Comparison of ENCODE assay signal across 14 mouse cellular contexts in the genomic region with DNA sequence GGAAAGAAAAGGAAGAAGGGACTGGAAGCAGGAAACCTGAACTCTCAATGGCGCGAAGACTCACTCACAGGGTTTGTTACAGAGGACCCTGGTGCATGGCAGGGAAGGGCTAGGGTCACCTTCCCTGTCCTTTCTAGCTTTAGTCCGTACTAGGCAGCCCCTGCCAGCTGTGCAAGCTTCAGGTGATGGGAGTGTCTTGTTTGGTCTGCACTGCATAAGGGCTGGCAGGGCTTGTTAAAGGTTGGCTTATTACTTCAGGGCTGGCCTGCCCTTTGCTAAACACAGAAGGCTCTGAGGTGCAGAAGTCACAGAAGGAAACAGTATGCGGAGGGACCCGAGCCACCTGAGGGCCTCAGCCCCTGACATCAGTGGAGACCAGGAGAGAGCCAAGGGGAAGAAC.
A peak's percentile ranks its signal among the peaks of the same experiment; 100 is the strongest.
DNase-seq lines count a peak whose midpoint lies in the region; ATAC-seq and TF ChIP-seq lines count a peak whose summit lies in the region.
"Had no signal": no experiment of that assay in that cellular context is flagged by ENCODE, and none has a peak within 500 bp of the region (broad histone marks: within the 10 kb centered on the region; RNA-seq: fewer than 3 reads in every experiment).

No protein-coding gene starts in this region.

- H3K4me2 ChIP-seq in limb, embryonic 14.5 days (replicated peaks; ENCODE audit: low read depth, low read length, severe bottlenecking) = no peak overlapping the region
- peak overlapping the region; percentile 17; the same call in 1 of the 2 replicates for H3K4me2 ChIP-seq in intestine, embryonic 16.5 days (ENCODE audit: low read depth, low read length)
- peak overlapping the region; percentile 33 for H3K4me2 ChIP-seq in myocyte (ENCODE audit: low read depth)
- H3K4me2 ChIP-seq: liver, embryonic 13.5 days had no signal

- H3K27me3 ChIP-seq in limb, embryonic 14.5 days (ENCODE audit: control insufficient read depth, insufficient read depth, low read length) = no peaks in the 10 kb centered on the region
- H3K27me3 ChIP-seq in limb, embryonic 10.5 days (ENCODE audit: low read depth, poor library complexity, severe bottlenecking) = no peaks in the 10 kb centered on the region
- no peaks in the 10 kb centered on the region for H3K27me3 ChIP-seq in intestine, embryonic 16.5 days (replicated peaks; ENCODE audit: control insufficient read depth, insufficient read depth, low read length)
- H3K27me3 ChIP-seq in myocyte (ENCODE audit: control insufficient read depth, insufficient read depth, insufficient read length) = no peaks in the 10 kb centered on the region
- H3K27me3 ChIP-seq: liver, embryonic 13.5 days had no signal

- H3K79me2 ChIP-seq in myocyte (ENCODE audit: control insufficient read depth, insufficient read depth) = peaks cover 44% of the 10 kb centered on the region

- no peak for TF ChIP-seq CTCF in gastrocnemius, adult 2 months (IDR thresholded peaks at IDR 0.05)

- H3K4me3 ChIP-seq in gastrocnemius, adult 2 months = peak overlapping the region; percentile 25
- no peak overlapping the region for H3K4me3 ChIP-seq in limb, embryonic 14.5 days (replicated peaks; ENCODE audit: low read length)
- no peak overlapping the region for H3K4me3 ChIP-seq in limb, embryonic 10.5 days
- H3K4me3 ChIP-seq in intestine, embryonic 16.5 days (ENCODE audit: low read length) = no peak overlapping the region
- H3K4me3 ChIP-seq in myocyte = no peak overlapping the region
- H3K4me3 ChIP-seq: embryonic facial prominence, embryonic 10.5 days; liver, embryonic 13.5 days had no signal

- no peak overlapping the region for H3K9ac ChIP-seq in limb, embryonic 14.5 days (ENCODE audit: low read depth, low read length, severe bottlenecking)
- H3K9ac ChIP-seq in intestine, embryonic 16.5 days (ENCODE audit: low read depth, low read length) = 0 out of 2 replicates have a peak overlapping the region, but pooled peaks have one; percentile 1
- H3K9ac ChIP-seq: liver, embryonic 13.5 days had no signal

- WGBS in limb, embryonic 14.5 days = 84% methylated on average over 5 of the region's 5 CpGs
- 92% methylated on average over 5 of the region's 5 CpGs for WGBS in limb, embryonic 10.5 days
- 69% methylated on average over 5 of the region's 5 CpGs for WGBS in intestine, embryonic 16.5 days

- no peaks in the 10 kb centered on the region for H3K9me3 ChIP-seq in limb, embryonic 14.5 days (ENCODE audit: control insufficient read depth, low read length)
- H3K9me3 ChIP-seq in limb, embryonic 10.5 days (replicated peaks) = no peaks in the 10 kb centered on the region
- H3K9me3 ChIP-seq in intestine, embryonic 16.5 days (ENCODE audit: control insufficient read depth, low read length) = no peaks in the 10 kb centered on the region
- H3K9me3 ChIP-seq: embryonic facial prominence, embryonic 10.5 days; G1E; liver, embryonic 13.5 days had no signal

- H3ac ChIP-seq in myocyte (ENCODE audit: control insufficient read depth, insufficient read length) = no peak overlapping the region

- H3K27ac ChIP-seq in gastrocnemius, adult 2 months = peak overlapping the region; percentile 73
- H3K27ac ChIP-seq in limb, embryonic 14.5 days (replicated peaks; ENCODE audit: low read depth, low read length) = 0 out of 2 replicates have a peak overlapping the region, but pooled peaks have one; percentile 8
- no peak overlapping the region for H3K27ac ChIP-seq in limb, embryonic 10.5 days
- H3K27ac ChIP-seq in intestine, embryonic 16.5 days (ENCODE audit: low read length) = peak overlapping the region; percentile 83
- H3K27ac ChIP-seq: embryonic facial prominence, embryonic 10.5 days; liver, embryonic 13.5 days had no signal

- peaks cover 23% of the 10 kb centered on the region for H3K36me3 ChIP-seq in limb, embryonic 14.5 days (ENCODE audit: control insufficient read depth, insufficient read depth, low read length)
- 0 out of 2 replicates have a peak, but pooled peaks cover 2% of the 10 kb centered on the region for H3K36me3 ChIP-seq in limb, embryonic 10.5 days
- peaks cover 10% of the 10 kb centered on the region; the same call in 1 of the 2 replicates for H3K36me3 ChIP-seq in intestine, embryonic 16.5 days (ENCODE audit: control insufficient read depth, insufficient read depth, low read length)
- peaks cover 19% of the 10 kb centered on the region for H3K36me3 ChIP-seq in myocyte (ENCODE audit: control insufficient read depth, insufficient read depth)
- H3K36me3 ChIP-seq: G1E; liver, embryonic 13.5 days had no signal

- DNase-seq in gastrocnemius, adult 2 months = no peak
- DNase-seq in gastrocnemius, adult 8-10 months (ENCODE audit: low spot score in 2 of 2) = no peak
- no peak for DNase-seq in limb, embryonic 14.5 days (ENCODE audit: low spot score)
- no peak for DNase-seq in limb, embryonic 10.5 days (ENCODE audit: low spot score)
- no peak for DNase-seq in layer of hippocampus, postnatal 14 days (ENCODE audit: low spot score in 2 of 2)
- DNase-seq: cerebellum, adult 8-10 months; liver, embryonic 13.5 days; thymus, postnatal 25 days had no signal

- TF ChIP-seq POLR2A in limb, embryonic 14.5 days (IDR thresholded peaks at IDR 0.05; ENCODE audit: borderline replicate concordance, extremely low read depth, insufficient read depth, insufficient read length) = no peak
- TF ChIP-seq POLR2A in myocyte (IDR thresholded peaks at IDR 0.05; ENCODE audit: insufficient read length, low read depth) = no peak

- no peak for ATAC-seq in limb, embryonic 14.5 days (ENCODE audit: low FRiP score, low read depth)
- ATAC-seq in intestine, embryonic 16.5 days = peak; percentile 26; the same call in 1 of the 2 replicates
- no peak for ATAC-seq in frontal cortex, adult (ENCODE audit: low TSS enrichment)
- ATAC-seq: forebrain, embryonic 16.5 days had no signal

- H3K4me1 ChIP-seq in limb, embryonic 14.5 days (ENCODE audit: control insufficient read depth, insufficient read depth, low read length) = peaks cover 3% of the 10 kb centered on the region; the same call in 1 of the 2 replicates
- H3K4me1 ChIP-seq in limb, embryonic 10.5 days = peaks cover 4% of the 10 kb centered on the region
- peaks cover 46% of the 10 kb centered on the region for H3K4me1 ChIP-seq in intestine, embryonic 16.5 days (ENCODE audit: control insufficient read depth, insufficient read depth, low read length)
- H3K4me1 ChIP-seq: liver, embryonic 13.5 days had no signal

- intact Hi-C loops in gastrocnemius, adult 2 months (cut with DNase I) = no loop called here

TF ChIP-seq in myocyte, 11 proteins besides CTCF, POLR2A, EP300 and RAD21:
- TF ChIP-seq POLR2AphosphoS2 (IDR thresholded peaks at IDR 0.05; ENCODE audit: insufficient read length, low read depth) = no peak
- no peak for TF ChIP-seq MYOG (IDR thresholded peaks at IDR 0.05; ENCODE audit: control insufficient read depth in 1 of 3, insufficient read depth in 1 of 3, insufficient read length in 2 of 3, low read depth in 2 of 3)
- no peak for TF ChIP-seq CEBPB (IDR thresholded peaks at IDR 0.05; ENCODE audit: insufficient read depth, poor library complexity, severe bottlenecking)
- TF ChIP-seq E2F4 (IDR thresholded peaks at IDR 0.05; ENCODE audit: insufficient read depth) = no peak
- TF ChIP-seq MAX (IDR thresholded peaks at IDR 0.05; ENCODE audit: low read depth) = no peak
- TF ChIP-seq MYOD1 (IDR thresholded peaks at IDR 0.05; ENCODE audit: control insufficient read depth in 1 of 3, insufficient read length in 2 of 3, low read depth in 2 of 3) = no peak
- no peak for TF ChIP-seq SRF (IDR thresholded peaks at IDR 0.05; ENCODE audit: control insufficient read depth, insufficient read length, low read depth)
- TF ChIP-seq REST (IDR thresholded peaks at IDR 0.05; ENCODE audit: insufficient read depth, insufficient read length) = no peak
- TF ChIP-seq TCF3 (IDR thresholded peaks at IDR 0.05; ENCODE audit: insufficient read length, low read depth) = no peak
- no peak for TF ChIP-seq TCF12 (IDR thresholded peaks at IDR 0.05; ENCODE audit: insufficient read depth, poor library complexity, severe bottlenecking)
- TF ChIP-seq USF1 (IDR thresholded peaks at IDR 0.05; ENCODE audit: low read depth) = no peak
